Mouse (Mus musculus): ENCODE measurements around the gene Abca1.

The Abca1 gene

DNA sequence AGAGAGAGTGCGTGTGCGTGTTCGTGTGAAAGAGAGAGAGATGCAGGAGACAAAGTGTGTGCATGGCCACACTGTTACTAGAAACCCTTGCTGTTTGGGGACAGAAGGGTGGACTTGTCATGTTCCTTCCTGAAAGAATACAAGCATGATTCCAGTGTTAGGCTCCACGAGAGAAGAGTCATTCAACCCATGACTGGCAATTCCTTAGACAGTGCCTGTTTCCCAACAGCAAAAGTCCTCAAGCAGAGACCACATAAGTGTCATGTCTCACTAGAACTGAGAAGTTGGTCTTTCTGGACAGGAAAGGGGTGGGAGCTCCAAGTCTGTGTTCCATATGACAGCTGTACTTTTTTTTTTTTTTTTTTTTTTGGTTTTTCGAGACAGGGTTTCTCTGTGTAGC lies 10.1 kb downstream of the Abca1 start:
- DNase-seq (ENCODE audit: low spot score in 2 of 2) = no peak

- DNase-seq (ENCODE audit: low spot score in 2 of 2) = no peak
These were observed 10.9 kb downstream of the Abca1 start for GRCm38 (mm10) chr4:53148817-53149216.

- DNase-seq (ENCODE audit: low spot score in 2 of 2) = no peak
These were observed 12.2 kb downstream of the Abca1 start for GRCm38 (mm10) chr4:53147454-53147853.

GRCm38 (mm10) chr4:53147046-53147445 lies 12.6 kb downstream of the Abca1 start:
- DNase-seq (ENCODE audit: low spot score in 2 of 2) = no peak

DNA sequence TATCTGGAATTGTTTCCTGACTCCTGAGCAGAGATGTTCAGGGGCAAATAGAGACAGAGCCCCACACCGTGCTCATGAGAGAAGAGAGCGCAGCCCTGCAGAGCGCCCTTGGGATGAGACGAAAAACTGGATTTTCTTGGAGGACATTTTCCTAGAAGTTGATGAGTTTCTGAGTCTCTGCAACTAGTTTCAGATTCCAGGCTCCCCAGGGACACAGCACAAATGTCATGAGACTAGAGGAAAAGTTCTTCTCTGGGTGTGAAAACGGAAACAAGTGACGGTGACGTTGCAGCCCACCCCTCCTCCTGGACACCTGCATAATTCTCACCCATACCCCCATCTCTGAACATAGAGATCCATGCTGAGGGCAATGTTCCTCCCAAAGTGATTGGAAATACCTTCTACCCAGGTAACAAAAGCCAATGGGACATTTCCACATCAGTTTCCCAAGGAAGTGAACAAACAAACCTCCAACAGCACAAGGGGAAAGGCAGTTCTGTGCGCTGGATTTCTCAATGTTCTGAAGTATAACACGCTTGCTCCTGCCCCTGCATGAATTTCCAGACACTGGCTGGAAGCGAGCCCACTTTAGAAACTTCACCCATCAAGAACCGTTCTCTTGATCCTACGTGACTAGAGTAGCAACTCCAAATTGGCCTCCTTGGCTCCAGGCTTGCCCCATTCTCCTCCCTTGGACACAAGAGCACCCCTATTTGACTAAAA lies 13.3 kb downstream of the Abca1 start:
- no peak for DNase-seq (ENCODE audit: low spot score in 2 of 2)

GRCm38 (mm10) chr4:53145434-53146168 lies 14.1 kb downstream of the Abca1 start:
- no peak for DNase-seq (ENCODE audit: low spot score in 2 of 2)

DNA sequence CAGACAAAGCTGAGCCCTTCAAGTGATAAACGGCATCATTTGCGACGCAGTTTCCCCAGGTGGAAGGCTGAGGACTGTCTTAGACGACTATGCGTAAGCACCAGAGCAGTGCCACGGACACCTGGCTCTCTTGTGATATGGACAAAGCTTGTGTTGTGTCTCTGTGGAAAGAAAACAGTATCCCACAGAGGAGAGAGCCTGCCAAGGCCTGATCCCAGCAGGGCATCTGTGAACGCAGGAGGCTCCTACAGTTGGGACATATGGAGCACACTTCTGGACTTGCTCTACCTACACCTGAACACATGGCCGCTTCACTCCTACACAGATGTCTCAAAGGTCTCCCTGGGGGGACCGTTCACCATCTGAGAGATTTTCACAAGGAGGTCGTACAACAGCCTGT lies 15.1 kb downstream of the Abca1 start:
- DNase-seq (ENCODE audit: low spot score in 2 of 2) = no peak

GRCm38 (mm10) chr4:53144021-53144420 lies 15.7 kb downstream of the Abca1 start:
- no peak for DNase-seq (ENCODE audit: low spot score in 2 of 2)

DNA sequence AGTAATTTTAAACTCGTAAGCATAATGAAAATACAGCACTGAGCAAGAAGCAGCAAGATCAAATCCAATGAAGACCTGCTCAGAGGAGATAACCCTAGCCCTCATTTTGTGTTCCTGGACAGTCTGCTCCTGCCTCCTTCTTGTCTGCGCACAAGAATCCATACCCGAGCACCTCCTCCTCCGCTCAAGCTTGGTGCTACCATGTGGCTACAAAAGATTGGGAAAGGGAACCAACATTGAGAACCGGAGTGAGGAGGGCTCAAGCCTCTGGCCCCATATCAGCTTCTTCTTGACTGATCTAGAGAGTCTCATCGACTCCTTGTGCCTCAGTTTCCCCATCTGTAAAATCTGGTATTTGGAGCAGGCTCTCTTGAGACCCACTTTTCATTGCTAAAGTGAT lies 19.0 kb downstream of the Abca1 start:
- no peak for DNase-seq (ENCODE audit: low spot score in 2 of 2)

- no peak for DNase-seq (ENCODE audit: low spot score in 2 of 2)
These were observed 20.2 kb downstream of the Abca1 start for GRCm38 (mm10) chr4:53139495-53139894.

GRCm38 (mm10) chr4:53138974-53139373 lies 20.7 kb downstream of the Abca1 start:
- DNase-seq (ENCODE audit: low spot score in 2 of 2) = no peak

DNA sequence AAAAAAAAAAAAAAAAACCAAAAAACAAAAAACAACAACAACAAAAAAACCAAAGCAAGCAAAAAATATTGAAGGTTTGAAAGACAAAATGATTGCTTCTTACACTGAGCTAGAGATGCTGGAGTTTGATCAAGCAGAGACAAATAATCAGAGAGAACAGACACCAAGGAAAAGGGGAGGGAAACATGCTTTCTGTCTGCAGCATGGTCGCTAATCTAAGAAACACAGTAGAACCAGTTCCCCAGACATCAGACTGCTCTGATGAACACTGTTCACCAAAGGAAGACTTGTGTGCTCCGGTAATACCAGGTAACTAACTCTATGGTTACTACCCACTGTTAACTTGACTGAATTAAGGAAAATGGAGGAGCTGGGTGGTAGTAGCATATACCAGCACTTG lies 22.6 kb downstream of the Abca1 start:
- no peak for DNase-seq (ENCODE audit: low spot score in 2 of 2)

DNA sequence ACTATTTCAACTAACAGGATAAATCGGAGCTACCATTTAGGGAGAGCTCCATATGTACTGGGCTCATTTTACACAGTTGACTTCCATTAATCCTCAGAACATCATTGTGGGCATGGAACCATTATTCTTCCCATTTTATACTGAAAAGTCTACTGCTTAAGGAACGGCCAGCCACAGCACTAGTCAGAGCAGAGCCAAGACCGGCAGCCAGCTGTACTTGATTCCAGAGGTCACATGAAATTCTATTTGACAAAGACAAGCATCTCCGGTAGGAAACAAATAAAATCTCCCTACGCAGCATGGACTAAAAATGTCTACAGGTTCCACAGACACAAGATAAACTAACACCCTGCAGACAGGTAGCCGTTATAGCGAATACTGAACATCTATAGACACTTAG lies 24.9 kb downstream of the Abca1 start:
- no peak for DNase-seq (ENCODE audit: low spot score in 2 of 2)

DNA sequence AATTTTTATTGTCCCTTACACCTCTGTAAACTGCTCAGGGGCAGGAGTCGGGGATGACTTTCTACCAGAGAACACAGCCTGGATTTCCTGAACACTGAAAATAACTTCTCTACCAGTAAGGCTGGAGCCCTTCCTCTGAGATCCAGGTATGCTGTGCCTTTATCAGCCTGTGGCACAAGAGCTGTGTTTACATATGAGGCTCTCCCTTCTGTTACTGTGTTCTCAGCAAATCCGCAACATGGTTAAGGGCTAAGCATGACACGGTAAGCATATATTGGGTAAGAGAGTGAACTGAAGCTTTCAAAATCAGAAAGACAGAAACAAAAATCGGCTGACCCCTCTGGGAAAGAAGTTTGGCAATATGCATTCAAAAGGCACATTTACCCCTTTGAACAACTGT lies 25.7 kb downstream of the Abca1 start:
- no peak for DNase-seq (ENCODE audit: low spot score in 2 of 2)

DNA sequence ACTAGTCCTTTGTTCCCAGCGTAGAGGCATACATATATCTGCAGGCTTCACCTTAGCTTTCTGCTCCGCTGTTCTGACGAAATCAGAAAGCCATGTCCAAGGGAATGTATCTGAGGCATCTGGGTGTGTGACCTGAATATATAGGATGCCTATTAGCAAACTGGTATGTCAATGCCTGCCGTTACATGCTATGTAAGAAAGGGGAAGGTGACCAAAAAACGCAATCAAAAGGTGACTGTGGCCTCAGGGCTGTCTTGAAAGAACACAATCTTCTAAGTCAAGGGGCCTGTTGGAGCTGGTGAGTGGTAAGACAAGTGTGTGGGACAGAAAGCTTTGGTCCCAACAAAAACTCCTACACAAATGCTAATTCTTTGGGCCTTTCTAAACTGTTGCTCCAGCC lies 28.2 kb downstream of the Abca1 start:
- DNase-seq (ENCODE audit: low spot score in 2 of 2) = no peak

DNA sequence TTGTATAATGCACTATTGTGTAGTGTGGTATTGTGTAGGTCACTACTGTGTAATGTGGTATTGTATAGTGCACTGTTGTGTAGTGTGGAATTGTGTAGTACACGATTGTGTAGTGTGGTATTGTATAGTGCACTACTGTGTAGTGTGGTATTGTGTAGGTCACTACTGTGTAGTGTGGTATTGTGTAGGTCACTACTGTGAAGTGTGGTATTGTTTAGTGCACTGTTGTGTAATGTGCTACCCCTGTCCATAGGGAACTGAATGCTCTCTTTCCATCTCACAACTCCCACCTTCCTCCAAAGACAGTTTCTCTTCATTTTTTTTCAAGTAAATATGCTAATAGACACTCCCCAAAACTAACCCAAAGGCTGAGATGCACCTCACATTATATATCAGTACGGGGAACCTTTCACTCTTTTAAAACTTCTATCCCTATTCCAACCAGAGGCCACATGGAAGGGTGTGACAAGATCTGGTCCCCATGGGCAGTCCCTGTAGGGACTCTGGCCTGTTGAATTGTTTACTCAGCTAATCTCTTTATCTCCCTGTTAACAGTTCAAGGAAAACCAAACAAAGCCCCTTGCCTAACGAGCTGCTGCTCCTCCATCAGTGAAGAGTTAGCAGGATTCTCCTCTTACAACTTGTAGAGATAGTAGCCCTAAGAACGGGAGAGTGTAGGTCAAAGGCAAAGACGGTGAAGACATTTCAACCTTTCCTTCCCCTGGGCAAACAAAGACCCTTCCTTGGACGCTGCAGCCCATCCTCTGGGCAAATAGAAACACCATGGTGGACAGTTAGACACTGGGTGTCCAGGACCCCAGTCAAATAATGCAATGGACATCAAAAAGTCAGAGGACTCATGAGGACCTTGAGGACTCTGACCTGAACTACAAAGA lies 28.8 kb downstream of the Abca1 start:
- DNase-seq (ENCODE audit: low spot score in 2 of 2) = no peak

DNA sequence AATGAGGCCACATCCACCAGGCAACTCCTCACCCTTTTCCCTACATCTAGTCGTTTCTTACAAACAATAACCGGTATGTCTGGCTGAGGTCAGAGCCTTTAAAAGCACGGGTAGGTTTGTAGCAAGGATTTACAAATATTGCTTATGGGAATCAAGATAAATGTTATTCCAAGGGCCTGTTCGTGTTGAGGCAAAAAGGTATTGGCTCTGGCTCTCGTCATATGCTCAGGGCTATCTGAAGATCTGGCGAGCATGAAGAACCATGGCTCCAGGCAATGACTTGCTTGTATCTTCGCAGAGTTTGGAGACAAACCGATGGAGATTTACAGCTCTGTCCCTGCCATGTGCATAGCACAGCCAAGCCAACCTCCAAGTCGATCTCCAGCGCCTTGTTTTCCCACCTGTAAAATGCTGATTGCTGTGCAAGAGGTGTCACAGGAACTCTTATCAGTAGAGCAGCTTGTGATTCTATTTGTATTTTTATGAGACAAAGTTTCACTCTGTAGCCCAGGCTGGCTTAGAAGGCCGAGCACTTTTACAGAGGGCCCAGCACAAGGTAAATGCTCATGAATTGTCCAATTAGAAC lies 29.9 kb downstream of the Abca1 start:
- DNase-seq (ENCODE audit: low spot score in 2 of 2) = no peak

DNA sequence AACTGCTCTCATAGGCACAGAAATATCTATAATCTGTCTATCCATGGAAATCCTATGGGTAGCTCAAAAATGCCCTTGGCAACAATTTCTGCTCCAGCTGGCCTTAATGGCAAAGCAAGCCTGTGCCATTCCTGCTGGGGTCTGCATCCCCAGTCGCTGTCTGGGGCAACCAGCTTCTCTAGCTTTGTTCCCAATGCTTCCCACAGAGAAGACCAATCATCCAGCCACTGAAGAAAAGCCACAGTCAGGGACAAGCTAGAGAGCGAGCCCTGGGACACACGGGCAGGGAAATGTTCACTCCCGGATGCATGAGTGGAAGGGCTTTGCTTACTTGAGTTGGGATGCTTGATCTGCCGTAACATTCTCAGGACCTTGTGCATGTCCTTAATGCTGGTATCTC lies 32.4 kb downstream of the Abca1 start:
- DNase-seq (ENCODE audit: low spot score in 2 of 2) = no peak

DNA sequence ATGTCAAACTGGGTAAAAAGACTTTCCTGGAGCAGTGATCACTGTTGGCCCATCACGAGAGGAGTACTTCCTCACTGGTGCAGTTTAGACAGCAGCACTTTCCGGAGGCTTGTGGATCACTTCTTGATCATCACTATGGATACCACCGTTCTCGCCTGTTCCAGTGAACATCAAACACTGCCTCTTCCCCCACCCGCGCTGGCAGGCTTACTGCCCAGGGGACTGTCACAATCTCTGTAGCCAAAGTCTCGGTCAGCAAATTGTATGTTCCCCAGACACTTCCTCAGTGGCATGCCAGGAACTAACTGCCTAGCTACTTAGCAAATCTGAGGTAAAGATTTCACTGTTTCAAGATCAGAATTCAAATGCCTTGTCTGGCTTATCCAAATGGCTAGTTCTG lies 32.9 kb downstream of the Abca1 start:
- no peak for DNase-seq (ENCODE audit: low spot score in 2 of 2)

DNA sequence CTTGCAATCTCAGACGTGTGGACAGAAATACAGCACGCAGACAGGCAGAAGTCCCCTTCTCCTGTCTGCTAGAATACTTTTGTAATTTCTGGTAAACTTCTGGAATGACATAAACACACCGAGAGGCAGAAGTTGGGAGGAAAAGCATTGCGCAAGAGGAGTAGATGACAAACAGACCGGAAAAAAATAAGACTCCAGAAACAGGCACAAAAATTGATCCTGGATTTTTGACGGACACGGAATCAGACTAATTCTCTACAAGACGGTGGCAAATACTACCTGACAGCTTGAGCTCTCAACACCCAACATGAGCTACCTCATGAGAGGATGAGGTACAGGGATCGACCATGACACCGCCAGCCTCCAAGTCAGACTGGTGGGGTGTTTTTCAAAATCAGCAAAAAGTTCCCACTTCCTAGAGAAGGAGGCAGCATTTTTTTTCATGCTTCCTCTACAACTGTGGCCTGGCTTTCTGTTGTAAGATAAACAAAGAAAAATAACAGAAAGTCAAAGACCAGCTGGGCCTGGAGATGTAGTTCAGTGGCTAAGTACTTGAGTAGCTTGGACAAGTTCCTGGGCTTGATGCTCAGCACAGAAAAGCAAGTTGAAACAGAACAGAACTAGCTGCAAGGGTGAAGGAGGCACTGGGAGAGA lies 34.7 kb downstream of the Abca1 start:
- no peak for DNase-seq (ENCODE audit: low spot score in 2 of 2)

- DNase-seq (ENCODE audit: low spot score in 2 of 2) = no peak
These were observed 37.4 kb downstream of the Abca1 start for GRCm38 (mm10) chr4:53122310-53122709.

Data from thymus, postnatal 10 days (tissue).